Mouse (Mus musculus): ENCODE results near the gene Nf1. TPM values are rescaled to one million over a fixed set of nuclear protein-coding genes. Genes with fewer than 3 reads are reported as not detected.
A peak's percentile ranks its signal among the peaks of the same experiment; 100 is the strongest.

The Nf1 gene
- polyA plus RNA-seq, 1 experiment from 2014 or later = 8.9 TPM

- Histone ChIP-seq H3K27ac (peak overlapping the region; percentile 79), H3K27me3 (no peaks in the 10 kb centered on the region), H3K9me3 (replicated peaks) (no peaks in the 10 kb centered on the region), H3K4me2 (replicated peaks) (0 out of 2 replicates have a peak overlapping the region, but pooled peaks have one; percentile 13), H3K4me3 (no peak overlapping the region), H3K36me3 (no peaks in the 10 kb centered on the region), H3K4me1 (peaks cover 23% of the 10 kb centered on the region), H3K9ac (no peak overlapping the region)
- ATAC-seq (ENCODE audit: low FRiP score) = 0 out of 2 replicates have a peak, but pooled peaks have one; percentile 13
- 20% methylated on average over 7 of the region's 7 CpGs for WGBS
Observed at GRCm38 (mm10) chr11:79306510-79306909, 33.0 kb upstream of the Nf1 start.

- H3K4me3 ChIP-seq = no peak overlapping the region
- no peaks in the 10 kb centered on the region for H3K36me3 ChIP-seq
- no peak for ATAC-seq (ENCODE audit: low FRiP score)
- peak overlapping the region; percentile 79 for H3K27ac ChIP-seq
- 0 out of 2 replicates have a peak overlapping the region, but pooled peaks have one; percentile 13 for H3K4me2 ChIP-seq (replicated peaks)
- H3K4me1 ChIP-seq = peaks cover 23% of the 10 kb centered on the region
- H3K9ac ChIP-seq = no peak overlapping the region
- no peaks in the 10 kb centered on the region for H3K9me3 ChIP-seq (replicated peaks)
- no peaks in the 10 kb centered on the region for H3K27me3 ChIP-seq
- 11% methylated on average over 10 of the region's 10 CpGs for WGBS
Observed at GRCm38 (mm10) chr11:79306996-79307395, 32.5 kb upstream of the Nf1 start.

GRCm38 (mm10) chr11:79307560-79308200, 31.8 kb upstream of the Nf1 start:
- no peak for ATAC-seq (ENCODE audit: low FRiP score)

DNA sequence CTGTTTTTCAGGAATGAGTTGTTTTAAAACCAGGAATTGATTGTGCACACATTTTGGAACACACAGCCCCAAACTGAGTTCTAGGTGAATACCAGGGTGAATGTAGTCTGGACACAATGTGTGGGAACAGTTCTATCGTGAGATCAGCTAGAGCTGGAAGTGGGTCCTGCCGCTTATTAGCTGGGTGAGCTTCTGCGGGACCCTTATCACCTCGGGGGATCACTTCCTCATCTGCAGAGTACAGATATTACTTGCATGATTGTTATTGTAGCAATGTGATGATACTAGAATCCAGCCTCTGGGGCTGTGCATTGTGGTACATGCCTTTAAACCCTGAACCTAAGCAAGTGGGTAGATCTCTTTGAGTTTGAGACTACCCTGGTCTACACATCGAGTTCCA, 29.0 kb upstream of the Nf1 start:
- Histone ChIP-seq H3K9ac (no peak overlapping the region), H3K4me2 (replicated peaks) (no peak overlapping the region), H3K36me3 (no peaks in the 10 kb centered on the region), H3K27ac (no peak overlapping the region), H3K9me3 (replicated peaks) (no peaks in the 10 kb centered on the region), H3K27me3 (no peaks in the 10 kb centered on the region), H3K4me1 (peaks cover 23% of the 10 kb centered on the region), H3K4me3 (no peak overlapping the region)
- 87% methylated on average over 5 of the region's 5 CpGs for WGBS
- ATAC-seq (ENCODE audit: low FRiP score) = no peak

More at GRCm38 (mm10) chr11:79307560-79308200, 31.8 kb upstream of the Nf1 start:
- Histone ChIP-seq H3K9me3 (replicated peaks) (no peaks in the 10 kb centered on the region), H3K36me3 (no peaks in the 10 kb centered on the region), H3K4me1 (peaks cover 23% of the 10 kb centered on the region), H3K27me3 (no peaks in the 10 kb centered on the region), H3K27ac (peak overlapping the region; percentile 79), H3K4me3 (no peak overlapping the region), H3K4me2 (replicated peaks) (no peak overlapping the region), H3K9ac (no peak overlapping the region)
- WGBS = 37% methylated on average over 9 of the region's 9 CpGs

DNA sequence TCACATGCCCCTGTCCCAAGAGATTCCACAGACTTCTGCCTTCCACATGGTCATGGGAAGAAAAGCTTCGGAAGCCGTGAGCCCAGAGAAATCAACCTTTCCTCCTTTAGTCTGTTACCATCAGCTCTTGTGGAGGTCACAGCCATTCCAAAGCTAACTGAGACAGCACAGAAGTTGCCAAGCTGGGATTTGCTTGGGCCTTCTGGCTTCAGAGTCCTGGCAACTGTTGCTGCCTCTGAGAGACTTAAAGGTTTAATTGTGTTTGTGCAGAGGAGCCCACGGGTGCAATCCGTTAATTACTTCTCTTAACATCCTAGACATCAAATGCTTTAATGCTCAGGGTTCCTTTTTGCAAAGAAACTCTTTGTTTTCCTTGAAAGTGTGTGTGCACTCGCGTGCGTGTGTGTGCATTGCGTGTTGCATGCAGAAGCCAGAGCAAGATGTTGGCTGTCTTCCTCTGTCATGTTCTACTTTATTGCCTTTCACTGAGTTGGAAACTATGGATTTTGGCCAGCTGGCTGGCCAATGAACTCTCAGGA, 22.6 kb upstream of the Nf1 start:
- Histone ChIP-seq H3K9ac (no peak overlapping the region), H3K4me1 (no peaks in the 10 kb centered on the region), H3K36me3 (no peaks in the 10 kb centered on the region), H3K9me3 (replicated peaks) (no peaks in the 10 kb centered on the region), H3K27ac (no peak overlapping the region), H3K27me3 (no peaks in the 10 kb centered on the region), H3K4me2 (replicated peaks) (no peak overlapping the region), H3K4me3 (no peak overlapping the region)
- WGBS = 86% methylated on average over 8 of the region's 8 CpGs
- ATAC-seq (ENCODE audit: low FRiP score) = no peak

- Histone ChIP-seq H3K4me2 (replicated peaks) (no peak overlapping the region), H3K4me3 (no peak overlapping the region), H3K9ac (no peak overlapping the region), H3K4me1 (no peaks in the 10 kb centered on the region), H3K27me3 (no peaks in the 10 kb centered on the region), H3K9me3 (replicated peaks) (no peaks in the 10 kb centered on the region), H3K36me3 (no peaks in the 10 kb centered on the region), H3K27ac (no peak overlapping the region)
- 84% methylated on average over 7 of the region's 7 CpGs for WGBS
- no peak for ATAC-seq (ENCODE audit: low FRiP score)
Observed at GRCm38 (mm10) chr11:79319807-79320206, 19.7 kb upstream of the Nf1 start.

- ATAC-seq (ENCODE audit: low FRiP score) = no peak
- 73% methylated on average over 12 of the region's 12 CpGs for WGBS
- H3K4me2 ChIP-seq (replicated peaks) = no peak overlapping the region
- H3K4me1 ChIP-seq = no peaks in the 10 kb centered on the region
- H3K27me3 ChIP-seq = no peaks in the 10 kb centered on the region
- no peaks in the 10 kb centered on the region for H3K36me3 ChIP-seq
- no peak overlapping the region for H3K9ac ChIP-seq
- H3K27ac ChIP-seq = no peak overlapping the region
- no peaks in the 10 kb centered on the region for H3K9me3 ChIP-seq (replicated peaks)
- no peak overlapping the region for H3K4me3 ChIP-seq
Observed at GRCm38 (mm10) chr11:79323985-79324685, 15.4 kb upstream of the Nf1 start.

DNA sequence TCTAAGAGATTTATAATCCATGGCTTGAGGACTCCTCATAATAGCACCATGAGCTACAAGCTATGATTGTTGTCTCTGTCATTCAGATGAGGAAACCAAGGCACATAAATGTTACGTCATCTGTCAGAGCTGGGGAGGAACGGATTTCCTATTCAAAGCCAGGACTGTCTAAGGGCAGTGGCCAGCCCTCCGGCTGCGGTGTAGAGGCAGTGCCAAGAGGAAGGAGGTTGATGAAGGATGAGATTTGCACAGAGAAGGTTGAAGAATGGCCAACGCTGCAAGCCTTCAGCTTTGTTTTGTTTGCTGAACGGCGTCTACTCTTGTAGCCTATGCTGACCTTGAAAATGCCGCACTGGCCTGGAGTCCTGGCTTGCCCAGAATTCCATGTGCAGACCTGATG, 13.8 kb upstream of the Nf1 start:
- no peak overlapping the region for H3K4me3 ChIP-seq
- H3K27ac ChIP-seq = no peak overlapping the region
- 91% methylated on average over 8 of the region's 8 CpGs for WGBS
- no peak overlapping the region for H3K4me2 ChIP-seq (replicated peaks)
- no peak for ATAC-seq (ENCODE audit: low FRiP score)
- no peaks in the 10 kb centered on the region for H3K9me3 ChIP-seq (replicated peaks)
- H3K4me1 ChIP-seq = no peaks in the 10 kb centered on the region
- no peaks in the 10 kb centered on the region for H3K36me3 ChIP-seq
- no peak overlapping the region for H3K9ac ChIP-seq
- no peaks in the 10 kb centered on the region for H3K27me3 ChIP-seq

GRCm38 (mm10) chr11:79327106-79327505, 12.4 kb upstream of the Nf1 start:
- Histone ChIP-seq H3K9ac (no peak overlapping the region), H3K27me3 (no peaks in the 10 kb centered on the region), H3K4me1 (no peaks in the 10 kb centered on the region), H3K9me3 (replicated peaks) (no peaks in the 10 kb centered on the region), H3K36me3 (no peaks in the 10 kb centered on the region), H3K4me3 (no peak overlapping the region), H3K27ac (no peak overlapping the region), H3K4me2 (replicated peaks) (no peak overlapping the region)
- WGBS = 29% methylated on average over 4 of the region's 4 CpGs
- ATAC-seq (ENCODE audit: low FRiP score) = no peak

- Histone ChIP-seq H3K27me3 (no peaks in the 10 kb centered on the region), H3K27ac (no peak overlapping the region), H3K9ac (no peak overlapping the region), H3K36me3 (no peaks in the 10 kb centered on the region), H3K4me1 (no peaks in the 10 kb centered on the region), H3K4me2 (replicated peaks) (no peak overlapping the region), H3K9me3 (replicated peaks) (no peaks in the 10 kb centered on the region), H3K4me3 (no peak overlapping the region)
- ATAC-seq (ENCODE audit: low FRiP score) = no peak
- 95% methylated on average over 4 of the region's 4 CpGs for WGBS
Observed at GRCm38 (mm10) chr11:79328060-79328459, 11.4 kb upstream of the Nf1 start.

GRCm38 (mm10) chr11:79329585-79329984, 9.9 kb upstream of the Nf1 start:
- no peak overlapping the region for H3K4me3 ChIP-seq
- no peak overlapping the region for H3K27ac ChIP-seq
- 97% methylated on average over 1 of the region's 1 CpGs for WGBS
- no peaks in the 10 kb centered on the region for H3K27me3 ChIP-seq
- no peaks in the 10 kb centered on the region for H3K9me3 ChIP-seq (replicated peaks)
- H3K4me2 ChIP-seq (replicated peaks) = no peak overlapping the region
- H3K36me3 ChIP-seq = no peaks in the 10 kb centered on the region
- H3K4me1 ChIP-seq = no peaks in the 10 kb centered on the region
- ATAC-seq (ENCODE audit: low FRiP score) = no peak
- no peak overlapping the region for H3K9ac ChIP-seq

GRCm38 (mm10) chr11:79335077-79335476, 4.4 kb upstream of the Nf1 start:
- no peak for ATAC-seq (ENCODE audit: low FRiP score)
- Histone ChIP-seq H3K27me3 (no peaks in the 10 kb centered on the region), H3K4me2 (replicated peaks) (no peak overlapping the region), H3K9me3 (replicated peaks) (no peaks in the 10 kb centered on the region), H3K9ac (no peak overlapping the region), H3K4me1 (peaks cover 5% of the 10 kb centered on the region; the same call in 1 of the 2 replicates), H3K36me3 (no peaks in the 10 kb centered on the region), H3K27ac (no peak overlapping the region), H3K4me3 (no peak overlapping the region)
- WGBS = 92% methylated on average over 6 of the region's 6 CpGs
